Mouse (Mus musculus): ENCODE measurements around the gene Hist2h2ab. TPM values are rescaled to one million over a fixed set of nuclear protein-coding genes. Genes with fewer than 3 reads are reported as not detected.

The Hist2h2ab gene
- 0.44 and 0.69 TPM in 2 replicates for polyA plus RNA-seq (2012)

DNA sequence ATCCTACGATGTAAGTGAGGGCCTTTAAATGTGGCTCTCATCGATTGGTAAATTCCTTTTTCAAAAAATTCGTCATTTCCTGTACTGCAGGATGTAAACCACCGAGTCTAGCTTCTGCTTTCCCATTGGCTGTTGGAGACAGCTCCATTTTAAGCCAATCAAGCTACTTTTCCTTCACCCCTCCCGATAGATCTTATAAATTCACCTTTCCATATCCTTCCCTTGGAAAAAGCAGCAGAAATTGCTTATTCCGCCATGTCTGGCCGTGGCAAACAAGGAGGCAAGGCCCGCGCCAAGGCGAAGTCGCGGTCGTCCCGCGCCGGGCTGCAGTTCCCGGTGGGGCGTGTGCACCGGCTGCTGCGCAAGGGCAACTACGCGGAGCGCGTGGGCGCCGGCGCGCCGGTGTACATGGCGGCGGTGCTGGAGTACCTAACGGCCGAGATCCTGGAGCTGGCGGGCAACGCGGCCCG is at the start of gene Hist2h2ab, which contains the start of gene Bola1:
Gene Hist2h2ab, plus strand, starts transcription at position 205 of the 470 bp plus-strand sequence.
Gene Bola1, minus strand, starts transcription at position 49 of the 470 bp plus-strand sequence.
- no peak for TF ChIP-seq GATA1 (IDR thresholded peaks at IDR 0.05; ENCODE audit: low read length)

DNA sequence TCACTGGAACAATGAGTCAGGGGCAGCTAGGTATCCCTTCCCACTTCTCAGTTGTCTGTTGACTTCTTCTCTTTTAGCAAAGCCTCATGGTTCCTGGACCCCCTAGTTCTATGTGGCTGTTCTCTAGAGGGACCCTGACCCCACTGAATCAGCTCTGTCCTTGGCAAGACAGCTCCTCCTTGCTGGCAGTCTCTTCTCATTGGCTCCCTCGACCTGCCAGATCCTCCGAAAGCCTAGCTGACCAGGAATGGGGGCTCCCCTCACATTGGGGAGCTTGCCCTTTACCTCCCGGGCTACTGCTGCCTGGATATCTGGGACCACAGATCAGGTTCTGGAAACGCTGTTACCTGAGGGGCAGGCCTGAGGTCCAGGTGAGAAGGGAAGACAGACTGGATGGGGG is 49.4 kb upstream of the Hist2h2ab start:
- no peak for TF ChIP-seq GATA1 (IDR thresholded peaks at IDR 0.05; ENCODE audit: low read length)

DNA sequence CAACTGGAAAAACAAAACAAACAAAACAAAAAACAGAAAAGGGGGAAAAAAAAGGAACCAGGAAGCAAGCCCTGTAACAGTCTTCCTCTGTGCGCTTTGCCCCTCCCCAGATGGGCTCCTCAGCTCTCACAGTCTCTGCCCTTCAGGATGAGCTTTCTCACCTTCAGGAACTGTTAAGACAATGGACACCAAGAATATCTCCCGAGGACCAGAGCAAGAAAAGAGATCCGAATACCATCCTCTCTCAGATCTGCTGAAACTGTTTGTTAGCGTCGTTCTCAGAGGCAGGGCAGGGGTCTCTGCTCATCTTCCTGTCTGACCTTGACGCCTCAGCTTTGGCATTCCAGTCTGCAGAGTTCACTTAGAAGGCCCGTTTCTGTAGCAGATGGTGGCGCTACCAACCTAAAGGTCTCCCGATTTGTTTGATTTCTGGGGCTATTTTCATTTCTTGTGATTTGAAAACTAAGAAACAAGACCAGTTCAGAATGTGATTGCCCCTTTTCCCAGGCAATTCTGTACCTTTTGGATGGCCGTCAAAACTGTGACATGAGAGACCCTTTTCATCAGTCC is 48.6 kb upstream of the Hist2h2ab start:
- no peak for TF ChIP-seq GATA1 (IDR thresholded peaks at IDR 0.05; ENCODE audit: low read length)

DNA sequence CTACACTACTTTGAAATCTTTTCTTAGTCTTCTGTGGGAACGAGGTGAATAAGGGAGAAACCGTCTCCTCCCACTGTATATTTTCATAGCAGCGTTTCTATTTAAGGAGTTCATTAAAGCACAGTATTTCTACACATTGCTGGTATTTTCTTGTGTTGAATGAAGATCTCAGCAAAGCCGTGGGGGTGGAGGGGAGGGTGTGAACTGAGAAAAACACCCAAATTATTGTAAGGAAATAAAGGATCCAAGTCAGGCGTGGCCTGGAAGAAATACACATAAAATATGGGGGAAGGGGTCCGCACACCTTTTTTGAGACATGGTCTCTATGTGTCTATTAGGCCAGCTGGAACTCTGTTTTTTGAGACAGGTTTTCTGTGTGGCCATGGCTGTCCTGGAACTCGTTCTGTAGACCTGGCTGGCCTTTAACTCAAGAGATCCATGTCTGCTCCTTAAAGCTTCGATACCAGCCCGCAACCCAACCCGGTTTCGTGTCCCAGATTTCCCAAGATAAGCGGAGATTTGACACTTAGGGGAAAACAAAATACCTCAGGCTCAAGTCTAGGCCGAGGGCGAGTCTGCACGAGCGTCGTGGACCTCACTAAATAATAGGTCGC is 48.0 kb upstream of the Hist2h2ab start:
- no peak for TF ChIP-seq GATA1 (IDR thresholded peaks at IDR 0.05; ENCODE audit: low read length)

DNA sequence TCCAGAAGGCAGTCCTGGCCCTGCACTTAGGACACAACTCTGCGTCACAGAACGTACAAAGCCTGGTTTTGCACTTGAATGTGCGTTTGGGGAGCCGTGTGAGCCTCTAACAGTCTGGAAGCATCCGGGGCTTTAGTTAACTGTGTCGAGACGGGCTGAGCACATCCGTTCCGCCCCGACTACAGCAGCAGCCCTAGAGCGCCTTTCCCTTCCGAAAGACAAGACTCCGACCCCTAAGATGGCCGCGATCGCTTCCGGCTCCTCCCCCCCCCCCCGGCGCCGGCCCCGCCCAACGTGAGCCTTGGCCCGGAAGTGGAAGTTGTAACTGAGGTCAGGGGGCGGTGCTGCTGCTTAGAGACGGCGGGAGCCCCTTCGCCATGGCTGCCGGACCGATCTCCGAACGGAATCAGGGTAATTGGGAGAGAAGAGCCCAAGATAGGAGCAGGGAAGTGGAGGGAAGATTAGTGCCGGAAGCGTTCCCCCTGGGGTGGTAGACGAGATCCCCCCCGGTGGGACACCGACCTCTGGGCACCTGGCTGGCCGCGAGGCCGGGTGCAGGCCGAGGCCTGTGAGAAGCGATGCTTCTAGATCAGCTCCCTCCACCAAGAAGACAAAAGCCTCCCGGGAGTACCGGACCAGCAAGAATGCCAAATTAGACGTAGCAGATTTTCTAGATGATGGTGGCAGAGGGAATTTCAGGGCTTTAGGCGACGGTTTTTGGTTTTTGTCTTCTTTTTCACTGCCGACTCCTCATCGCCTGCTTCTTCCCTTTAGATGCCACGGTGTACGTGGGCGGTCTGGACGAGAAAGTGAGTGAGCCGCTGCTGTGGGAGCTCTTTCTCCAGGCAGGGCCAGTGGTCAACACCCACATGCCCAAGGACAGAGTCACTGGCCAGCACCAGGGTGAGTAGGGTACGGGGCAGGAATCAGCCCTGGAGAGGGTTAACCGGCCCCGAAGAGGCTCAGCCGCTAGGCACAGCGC is 47.2 kb upstream of the Hist2h2ab start, which contains the start of gene Sf3b4:
Gene Sf3b4, plus strand, starts transcription at position 136 of the 982 bp plus-strand sequence.
- no peak for TF ChIP-seq GATA1 (IDR thresholded peaks at IDR 0.05; ENCODE audit: low read length)

DNA sequence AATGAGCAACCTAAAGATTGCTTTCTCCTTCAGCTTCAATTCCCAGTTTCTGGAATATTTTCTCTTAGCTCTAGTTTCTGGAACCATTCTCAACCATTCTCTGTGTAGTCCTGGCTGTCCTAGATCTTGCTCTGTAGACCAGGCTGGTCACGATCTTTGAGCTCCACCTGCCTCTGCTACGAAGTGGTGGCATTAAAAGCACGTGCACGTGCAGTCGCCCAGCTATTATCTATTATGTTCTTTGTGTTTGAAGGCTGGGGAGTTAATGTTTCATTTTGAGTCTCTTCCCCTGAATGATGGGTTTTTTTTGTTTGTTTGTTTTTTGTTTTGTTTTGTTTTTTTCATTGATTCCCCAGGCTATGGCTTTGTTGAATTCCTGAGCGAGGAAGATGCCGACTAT is 46.5 kb upstream of the Hist2h2ab start:
- no peak for TF ChIP-seq GATA1 (IDR thresholded peaks at IDR 0.05; ENCODE audit: low read length)

DNA sequence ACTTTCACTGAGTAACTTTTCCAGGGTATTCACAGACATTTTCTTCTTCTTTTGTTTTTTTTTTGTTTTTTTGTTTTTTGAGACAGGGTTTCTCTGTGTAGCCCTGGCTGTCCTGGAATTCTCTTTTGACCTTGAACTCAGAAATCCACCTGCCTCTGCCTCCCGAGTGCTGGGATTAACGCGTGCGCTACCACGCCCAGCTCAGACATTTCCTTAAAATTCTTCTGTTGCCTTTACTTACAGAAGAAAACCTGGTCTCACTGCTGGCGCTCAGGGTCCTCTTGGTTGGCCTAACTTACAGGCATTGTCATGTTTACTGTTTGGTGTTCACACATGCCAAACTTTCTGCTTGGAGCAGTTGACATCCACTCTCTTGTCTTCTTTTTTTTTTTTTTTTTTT is 44.4 kb upstream of the Hist2h2ab start:
- TF ChIP-seq GATA1 (IDR thresholded peaks at IDR 0.05; ENCODE audit: low read length): no peak

DNA sequence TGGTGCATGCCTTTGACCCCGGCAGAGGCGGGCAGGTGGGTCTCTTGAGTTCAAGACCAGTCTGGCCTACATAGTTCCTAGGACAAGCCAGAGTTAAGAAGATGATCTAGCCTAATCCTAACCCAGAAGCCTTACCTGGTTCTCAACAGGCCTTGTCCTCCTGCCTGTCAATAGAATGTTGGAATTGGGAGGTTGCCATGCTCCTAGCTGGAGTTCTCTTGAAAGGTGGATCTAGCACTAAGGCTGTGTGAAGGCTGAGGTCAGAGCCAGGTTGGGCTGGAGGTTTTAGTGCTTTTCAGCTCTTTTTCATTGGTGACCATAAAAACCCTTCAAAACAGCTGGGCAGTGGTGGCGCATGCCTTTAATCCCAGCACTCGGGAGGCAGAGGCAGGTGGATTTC is 41.2 kb upstream of the Hist2h2ab start:
- no peak for TF ChIP-seq GATA1 (IDR thresholded peaks at IDR 0.05; ENCODE audit: low read length)

DNA sequence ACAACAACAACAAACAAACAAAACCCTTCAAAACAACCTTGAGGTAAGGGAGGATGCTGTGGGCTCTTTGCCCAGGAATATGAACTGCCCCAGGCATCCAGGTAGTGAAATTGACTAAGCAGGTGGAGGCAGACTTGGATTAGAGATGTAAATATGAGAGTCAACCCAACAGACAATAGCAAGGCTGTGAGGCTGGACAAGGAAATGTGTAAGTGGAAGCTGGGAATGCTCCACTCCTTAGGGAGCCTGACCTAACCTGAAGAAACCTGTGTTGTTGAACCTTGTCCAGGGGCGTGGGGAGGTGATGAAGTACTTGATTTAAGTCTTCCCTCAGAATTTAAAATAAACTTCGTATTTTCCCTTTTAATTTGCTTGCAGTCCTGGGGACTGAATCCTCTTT is 40.8 kb upstream of the Hist2h2ab start:
- no peak for TF ChIP-seq GATA1 (IDR thresholded peaks at IDR 0.05; ENCODE audit: low read length)

DNA sequence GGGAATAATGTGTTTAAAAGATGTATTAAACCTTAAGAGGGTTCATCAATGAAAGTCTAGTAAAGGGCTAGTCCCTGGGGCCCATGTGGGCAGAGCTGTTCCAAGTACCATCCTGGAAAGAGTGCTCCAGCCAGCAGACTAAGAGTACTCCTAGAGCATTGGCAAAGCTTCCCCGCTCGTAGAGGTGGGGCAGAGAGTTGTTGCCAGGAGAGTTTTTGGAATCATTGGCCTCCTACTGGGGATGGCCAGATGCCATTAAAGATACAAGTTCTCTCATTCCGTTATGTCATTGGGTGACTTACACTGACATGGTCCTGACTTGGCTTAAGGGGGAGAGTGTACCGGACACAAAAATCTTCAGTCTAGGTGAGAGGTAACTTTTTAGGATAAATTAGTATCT is 40.1 kb upstream of the Hist2h2ab start:
- no peak for TF ChIP-seq GATA1 (IDR thresholded peaks at IDR 0.05; ENCODE audit: low read length)

DNA sequence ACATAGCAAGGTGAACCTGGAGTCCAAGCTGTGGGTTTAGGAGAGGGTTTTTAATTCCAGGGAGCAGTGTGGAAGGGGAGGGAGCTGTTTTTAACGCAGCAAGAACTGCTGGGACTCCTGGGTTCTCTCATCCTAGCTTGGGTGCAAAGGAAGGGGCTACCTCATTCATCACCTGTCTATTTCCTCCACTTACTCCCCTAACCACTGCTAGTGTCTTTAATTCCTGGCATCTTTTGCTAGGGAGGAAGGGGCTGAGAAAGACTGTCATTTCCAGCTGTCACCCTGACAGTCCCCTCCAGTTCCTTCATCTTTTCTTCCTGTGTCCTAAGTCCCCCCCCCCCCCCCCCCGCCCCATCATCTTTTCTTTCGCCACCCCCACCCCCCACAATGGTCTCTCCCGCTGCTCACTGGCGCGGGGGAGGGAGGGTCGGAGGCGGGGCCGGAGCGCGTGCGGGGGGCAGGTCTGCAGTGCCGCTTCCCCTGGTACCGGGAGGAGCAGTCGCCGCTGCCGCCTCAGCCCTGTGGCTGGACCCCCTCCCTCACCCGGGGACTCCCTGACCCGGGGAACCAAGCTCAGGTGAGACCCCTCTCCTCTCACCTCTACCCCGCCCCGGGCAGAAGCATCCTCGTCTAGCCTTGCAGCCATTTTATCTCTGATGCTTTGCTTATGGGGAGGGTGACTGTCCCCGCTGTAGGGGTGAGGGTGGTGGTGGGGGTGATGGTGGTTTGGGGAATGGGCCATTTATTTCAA is 38.8 kb upstream of the Hist2h2ab start, which contains the start of gene Sv2a:
Gene Sv2a, plus strand, starts transcription at position 425 of the 751 bp plus-strand sequence.
- no peak for TF ChIP-seq GATA1 (IDR thresholded peaks at IDR 0.05; ENCODE audit: low read length)

DNA sequence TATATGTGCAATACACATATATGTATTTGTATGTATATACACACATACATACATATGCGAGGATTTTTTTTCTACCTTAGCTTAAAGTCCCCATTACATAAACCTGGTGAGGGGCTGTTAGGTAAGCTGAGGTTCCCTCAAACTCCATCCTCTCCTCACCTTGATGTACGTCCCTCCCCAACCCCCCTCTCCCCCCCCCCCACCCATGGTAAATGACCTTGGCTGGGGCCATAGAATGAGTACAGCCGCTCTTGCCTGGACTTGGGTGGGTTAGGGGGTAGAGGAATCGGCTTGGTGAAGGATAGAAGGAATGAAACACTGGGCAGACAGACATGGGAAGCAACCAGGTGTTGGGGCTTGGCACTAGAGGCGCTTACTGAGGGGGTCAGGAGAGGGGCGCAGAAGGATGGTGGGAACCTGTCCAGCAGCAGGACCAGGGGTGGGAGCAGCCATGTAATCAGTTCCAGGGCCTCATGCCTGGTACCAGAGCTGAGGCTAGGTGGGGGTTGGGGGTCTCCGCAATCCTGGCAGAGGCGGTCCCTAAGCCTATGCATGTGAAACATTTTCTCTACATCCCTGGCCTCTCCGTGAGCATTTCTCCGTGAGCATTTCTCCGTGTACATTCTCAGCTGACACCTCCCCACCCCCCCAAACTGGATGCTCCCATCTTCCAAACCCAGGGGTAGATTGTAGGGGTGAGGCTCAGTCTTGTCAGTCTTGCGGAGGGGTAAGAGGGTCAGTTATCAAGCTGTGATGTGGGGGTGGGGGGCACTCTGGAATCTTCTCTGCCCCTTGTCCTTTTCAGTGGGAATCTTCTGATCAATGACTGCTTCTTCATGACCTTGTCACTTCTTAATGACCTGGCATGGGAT is 37.9 kb upstream of the Hist2h2ab start:
- no peak for TF ChIP-seq GATA1 (IDR thresholded peaks at IDR 0.05; ENCODE audit: low read length)

DNA sequence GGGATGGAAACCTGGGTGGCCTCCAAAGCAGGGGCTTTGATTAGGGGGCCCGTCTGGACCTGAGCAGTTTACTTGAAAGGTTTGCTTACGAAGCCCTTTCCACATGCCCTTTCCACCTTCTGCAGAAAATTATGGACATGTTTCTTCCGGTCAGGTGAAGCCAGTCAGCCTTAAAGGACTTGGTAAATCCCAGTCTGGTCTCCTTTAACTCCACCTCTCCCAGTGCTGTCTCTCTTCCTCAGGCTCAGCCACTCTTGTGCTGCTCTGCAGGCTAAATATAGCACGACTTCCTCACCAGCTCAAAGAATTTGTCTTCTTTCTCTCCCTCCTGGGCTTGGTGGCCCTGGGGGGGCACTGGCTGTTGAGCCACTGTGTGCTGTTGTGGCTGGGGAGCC is 37.3 kb upstream of the Hist2h2ab start:
- no peak for TF ChIP-seq GATA1 (IDR thresholded peaks at IDR 0.05; ENCODE audit: low read length)

DNA sequence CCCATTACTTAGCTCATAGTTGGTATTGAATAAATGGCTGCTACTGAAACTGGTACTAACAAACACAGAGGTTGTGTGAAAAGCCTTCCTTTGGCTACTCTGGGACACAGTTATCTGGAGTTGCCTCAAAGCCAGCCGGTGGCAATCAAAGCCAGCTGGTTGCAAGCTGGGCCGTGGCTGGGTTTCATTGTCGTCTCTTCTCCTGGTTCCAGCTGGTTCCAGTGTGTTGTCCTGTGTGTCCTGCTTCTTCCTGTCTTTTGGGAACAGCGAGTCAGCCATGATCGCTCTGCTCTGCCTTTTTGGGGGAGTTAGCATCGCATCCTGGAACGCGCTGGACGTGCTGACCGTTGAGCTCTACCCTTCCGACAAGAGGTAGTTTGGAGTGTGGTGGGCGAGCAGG is 26.7 kb upstream of the Hist2h2ab start:
- TF ChIP-seq GATA1 (IDR thresholded peaks at IDR 0.05; ENCODE audit: low read length): no peak

Data from G1E-ER4 (cell line).